Mouse (Mus musculus) kidney, postnatal 25 days (tissue): Measurements from ENCODE around the gene 4930412O13Rik.

ENCODE experiments used
- DNase-seq, 2 experiments: peaks; one replicate each; pipeline ENCODE4 v3.0.0; 2021; ENCODE audit warnings: mixed read lengths in 2 of 2

Gene 4930412O13Rik

GRCm38 (mm10) chr2:9881051-9881591 lies at the start of gene 4930412O13Rik:
4930412O13Rik (plus strand) TSS chr2:9881252.
- DNase-seq, result no peak

DNA sequence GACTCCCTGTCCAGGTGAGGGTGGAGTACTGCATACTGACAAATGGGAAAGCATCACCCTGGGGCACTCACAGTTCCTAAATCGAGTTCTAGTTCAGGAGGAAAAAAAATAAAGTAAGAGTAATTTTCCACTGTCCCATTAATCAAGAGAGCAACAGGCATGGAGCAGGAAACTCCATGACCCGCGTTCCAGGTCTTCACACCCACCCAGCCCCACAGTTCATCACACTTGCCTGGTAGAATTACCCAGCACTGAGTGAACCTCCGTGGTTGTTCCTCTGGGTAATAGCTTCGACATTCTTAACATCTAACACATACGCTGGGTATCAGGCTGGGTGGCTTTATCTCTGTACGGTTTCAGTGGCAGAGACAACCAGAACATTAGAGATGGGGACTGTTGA lies 47.3 kb upstream of the 4930412O13Rik start:
- no peak for DNase-seq

DNA sequence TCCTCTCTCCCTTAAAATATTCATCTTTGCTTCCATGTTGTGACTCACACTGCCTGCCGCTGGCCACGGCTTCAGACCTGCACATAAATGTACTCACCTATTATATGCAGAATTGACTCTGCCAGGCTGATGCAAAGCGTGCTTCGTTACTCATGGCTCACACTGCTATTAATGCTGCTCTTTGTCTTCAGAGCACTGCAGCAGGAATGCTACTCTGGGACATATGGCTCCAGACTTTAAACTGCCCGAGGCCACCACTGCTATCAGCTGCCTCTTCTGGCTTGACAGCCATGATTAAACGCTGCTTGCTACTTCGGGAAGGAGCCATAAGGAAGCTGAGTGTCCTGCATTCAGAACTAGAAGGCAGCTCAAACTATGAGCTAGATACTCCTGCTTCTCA lies 45.9 kb upstream of the 4930412O13Rik start:
- no peak for DNase-seq

- no peak for DNase-seq
Measured at GRCm38 (mm10) chr2:9852851-9853576, 28.0 kb upstream of the 4930412O13Rik start.

GRCm38 (mm10) chr2:9855861-9856260 lies 25.2 kb upstream of the 4930412O13Rik start:
- no peak for DNase-seq

DNA sequence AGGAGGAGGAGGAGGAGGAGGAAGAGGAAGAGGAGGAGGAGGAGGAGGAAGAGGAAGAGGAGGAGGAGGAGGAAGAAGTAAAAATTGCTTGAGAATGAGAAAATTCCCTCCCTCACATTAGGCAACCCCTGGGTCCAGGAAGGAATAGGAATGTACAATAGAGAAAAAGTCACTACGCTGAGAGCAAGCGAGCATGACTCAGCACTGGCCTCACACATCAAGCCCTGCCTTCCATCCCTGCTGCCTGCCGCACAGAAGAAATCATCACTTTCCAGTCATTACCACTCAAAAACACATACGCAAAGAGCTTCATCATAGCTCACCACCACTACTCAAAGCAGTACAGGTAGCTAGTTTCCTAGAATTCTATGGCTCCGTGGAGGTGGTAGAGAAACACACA lies 20.4 kb upstream of the 4930412O13Rik start:
- no peak for DNase-seq

GRCm38 (mm10) chr2:9867092-9867825 lies 13.8 kb upstream of the 4930412O13Rik start:
- DNase-seq, result no peak

GRCm38 (mm10) chr2:9871141-9871716 lies 9.8 kb upstream of the 4930412O13Rik start:
- DNase-seq, result no peak

DNA sequence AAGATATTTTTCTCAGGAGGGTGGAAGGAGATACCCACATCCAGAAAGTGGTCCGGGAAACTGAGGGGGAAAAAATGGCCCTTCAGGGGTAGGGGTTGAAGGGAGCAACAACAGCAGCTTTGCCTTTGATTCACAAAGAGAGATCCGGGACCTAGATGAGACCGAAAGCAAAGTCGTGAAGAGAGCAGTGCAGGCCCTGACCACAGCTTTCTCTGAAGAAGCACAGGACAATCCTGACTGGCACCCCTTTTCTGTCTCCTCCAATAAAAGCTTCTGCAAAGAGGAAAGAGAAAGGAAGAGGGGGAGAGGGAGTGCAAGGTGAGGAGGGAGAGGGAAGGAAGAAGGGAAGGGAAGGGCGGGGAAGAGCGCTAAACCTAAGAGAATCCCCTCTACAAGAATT lies 9.3 kb upstream of the 4930412O13Rik start:
- DNase-seq, result no peak

DNA sequence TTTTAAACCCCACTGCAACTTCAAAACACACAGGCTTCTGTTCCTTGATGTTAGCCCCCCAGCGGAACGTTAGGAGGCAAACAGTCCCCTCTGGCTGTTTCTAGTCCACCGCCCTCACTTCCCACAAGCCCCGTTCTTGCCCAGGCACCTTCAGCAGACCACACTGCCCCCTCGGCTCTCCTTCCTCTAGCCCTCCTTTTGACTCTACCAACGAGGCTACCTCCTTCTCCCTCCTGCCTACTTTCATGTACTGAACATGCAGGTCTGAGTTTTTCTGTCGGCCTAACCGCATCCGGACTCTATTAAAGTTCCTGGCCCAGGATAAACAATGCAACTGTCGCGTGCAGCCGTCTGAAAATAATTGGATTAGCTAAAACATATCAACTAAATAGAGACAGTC lies 8.4 kb upstream of the 4930412O13Rik start:
- no peak for DNase-seq

GRCm38 (mm10) chr2:9873757-9874156 lies 7.3 kb upstream of the 4930412O13Rik start:
- no peak for DNase-seq

- DNase-seq, result peak in 1 of 2 experiments; percentile 37
Measured at GRCm38 (mm10) chr2:9874467-9875219, 6.4 kb upstream of the 4930412O13Rik start.

DNA sequence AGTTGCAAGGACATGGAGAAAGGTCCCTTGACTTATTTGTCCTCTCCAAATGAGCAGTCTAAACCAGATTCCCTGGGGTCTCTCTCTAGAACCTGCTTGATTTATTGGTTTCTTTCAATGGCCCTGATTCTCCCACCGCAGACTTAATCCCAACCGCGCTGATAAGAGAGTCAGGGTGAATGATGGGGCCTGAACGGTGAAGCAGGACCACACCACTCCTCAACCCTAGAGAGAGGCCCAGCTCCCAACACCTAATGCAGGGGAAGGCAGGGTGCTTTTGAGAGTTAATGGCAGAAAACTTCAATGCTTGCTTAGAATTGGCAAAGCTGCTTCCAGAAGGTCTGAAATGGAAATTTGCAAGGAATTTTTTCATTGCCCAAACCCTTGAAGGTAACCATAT lies 5.8 kb upstream of the 4930412O13Rik start:
- DNase-seq, result no peak

- DNase-seq, result no peak
Measured at GRCm38 (mm10) chr2:9875676-9876357, 5.2 kb upstream of the 4930412O13Rik start.

- no peak for DNase-seq
Measured at GRCm38 (mm10) chr2:9876621-9877325, 4.3 kb upstream of the 4930412O13Rik start.

GRCm38 (mm10) chr2:9877326-9877690 lies 3.7 kb upstream of the 4930412O13Rik start:
- peak in 1 of 2 experiments; percentile 35 for DNase-seq

- no peak for DNase-seq
Measured at GRCm38 (mm10) chr2:9877966-9878563, 3.0 kb upstream of the 4930412O13Rik start.

DNA sequence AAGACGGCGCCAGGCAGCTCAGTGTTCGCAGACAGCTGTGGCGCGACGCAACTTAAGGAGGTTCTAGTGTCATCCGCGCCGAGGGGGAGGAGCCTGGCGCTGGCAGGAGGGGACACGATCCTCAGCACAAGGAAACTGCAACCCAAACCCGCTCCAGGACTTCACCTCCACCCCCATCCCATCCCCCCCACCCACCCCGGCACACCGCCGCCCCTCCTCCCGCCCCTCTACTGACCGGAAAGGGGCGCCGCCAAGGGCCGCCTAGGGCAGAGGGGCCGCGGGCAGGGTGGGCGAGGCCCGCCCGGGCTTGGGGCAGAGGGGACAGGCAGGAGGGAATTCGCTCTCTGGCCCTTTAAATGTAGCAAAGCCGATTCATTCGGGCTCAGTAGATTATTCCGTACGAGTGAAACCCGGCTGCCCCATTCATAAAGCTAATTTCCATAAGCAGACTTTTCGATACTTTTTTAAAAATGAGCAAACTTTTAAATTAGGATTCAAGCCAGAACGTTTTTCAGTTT lies 2.4 kb upstream of the 4930412O13Rik start:
- peak; percentile 53 to 79 for DNase-seq

DNA sequence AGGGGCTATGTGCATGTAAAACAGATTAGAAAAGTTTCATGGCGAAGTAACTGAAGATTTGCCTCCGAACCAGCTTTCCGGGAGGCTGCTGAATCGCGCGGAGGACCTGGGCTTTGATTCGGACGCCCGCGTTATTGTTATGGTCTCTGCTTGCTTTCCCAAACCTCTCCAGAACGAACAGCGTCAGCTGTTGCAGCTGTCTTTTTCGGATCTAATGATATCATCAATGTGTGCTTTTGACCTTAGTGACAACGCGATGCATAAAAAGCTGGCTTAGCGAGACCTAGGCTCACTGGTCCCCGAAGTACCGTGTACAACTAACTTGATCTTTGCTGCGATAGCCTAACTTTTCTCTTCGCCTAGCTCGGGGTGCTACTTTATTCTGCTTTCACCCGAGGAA lies 2.0 kb upstream of the 4930412O13Rik start:
- DNase-seq, result no peak

DNA sequence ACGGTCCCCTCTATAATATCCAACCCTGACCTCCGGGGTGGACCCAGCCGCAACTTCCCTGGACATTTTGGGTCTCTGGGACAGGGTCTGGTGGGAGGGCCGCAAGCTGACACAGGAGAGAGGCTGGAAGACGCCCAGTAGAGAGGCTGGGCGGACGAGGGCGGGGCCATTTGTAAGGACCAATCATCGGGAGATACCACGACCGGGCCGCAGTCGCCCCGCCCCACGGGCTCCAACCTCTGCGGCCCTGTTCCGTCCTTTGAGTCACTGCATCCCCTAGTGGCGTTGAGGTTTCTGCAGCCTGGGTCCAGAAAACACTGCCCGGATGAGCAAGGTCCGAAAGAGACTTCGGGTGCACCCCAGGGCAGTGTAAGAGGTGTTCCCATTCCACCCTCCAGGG lies 1.6 kb upstream of the 4930412O13Rik start:
- peak; percentile 91 to 95 for DNase-seq

DNA sequence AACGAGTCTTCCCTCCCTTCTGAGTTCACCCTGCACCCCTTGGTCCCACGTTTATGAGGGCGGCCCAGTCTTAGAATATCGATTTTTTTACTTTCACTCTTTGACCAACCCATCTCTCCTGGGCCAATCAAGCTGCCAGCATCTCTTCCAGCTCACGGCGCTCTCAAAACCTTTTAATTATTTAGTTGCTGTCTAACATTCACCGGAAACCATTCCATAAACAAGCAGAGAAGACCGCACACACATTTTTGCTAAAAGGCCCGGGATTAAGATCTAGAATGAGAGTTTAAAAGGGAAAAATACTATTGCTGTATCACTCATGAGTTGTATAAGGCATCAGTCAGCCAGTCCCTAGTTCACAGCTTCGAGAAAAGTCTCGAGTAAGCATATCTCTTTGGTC lies 781 bp upstream of the 4930412O13Rik start:
- no peak for DNase-seq
